Mouse (Mus musculus) hindlimb bud, embryonic 11.5 days (tissue): ENCODE results near the gene Ehd1.

Source experiments
- DNase-seq: peaks from one replicate; pipeline ENCODE4 v3.0.0-alpha.2; 2012; ENCODE audit warnings: low read depth, low spot score; ENCODE audit errors: extremely low spot score

Ehd1 gene

GRCm38 (mm10) chr19:6331719-6332516, 55.4 kb downstream of the Ehd1 start:
- no peak for DNase-seq

- no peak for DNase-seq
Observed at GRCm38 (mm10) chr19:6333761-6334595, 57.5 kb downstream of the Ehd1 start.

GRCm38 (mm10) chr19:6334673-6335457, 58.3 kb downstream of the Ehd1 start, which contains the start of gene Men1:
Gene Men1, plus strand, starts transcription at chr19:6334979.
- peak; percentile 94 for DNase-seq

- no peak for DNase-seq
Observed at GRCm38 (mm10) chr19:6335458-6335827, 58.9 kb downstream of the Ehd1 start.

- DNase-seq = no peak
Observed at GRCm38 (mm10) chr19:6336920-6337319, 60.4 kb downstream of the Ehd1 start.

GRCm38 (mm10) chr19:6338171-6338570, 61.6 kb downstream of the Ehd1 start:
- no peak for DNase-seq

- no peak for DNase-seq
Observed at GRCm38 (mm10) chr19:6338716-6339115, 62.2 kb downstream of the Ehd1 start.

GRCm38 (mm10) chr19:6339191-6339590, 62.7 kb downstream of the Ehd1 start:
- DNase-seq = no peak

- no peak for DNase-seq
Observed at GRCm38 (mm10) chr19:6339890-6340504, 63.5 kb downstream of the Ehd1 start.

GRCm38 (mm10) chr19:6340524-6341452, 64.3 kb downstream of the Ehd1 start, which contains the start of gene Map4k2:
Gene Map4k2, plus strand, starts transcription at chr19:6341135.
- DNase-seq = no peak

- DNase-seq = no peak
Observed at GRCm38 (mm10) chr19:6341453-6342077, 65.0 kb downstream of the Ehd1 start.

- no peak for DNase-seq
Observed at GRCm38 (mm10) chr19:6342276-6342933, 65.9 kb downstream of the Ehd1 start.

- no peak for DNase-seq
Observed at GRCm38 (mm10) chr19:6343066-6343925, 66.8 kb downstream of the Ehd1 start.

GRCm38 (mm10) chr19:6343996-6344395, 67.5 kb downstream of the Ehd1 start:
- no peak for DNase-seq

GRCm38 (mm10) chr19:6346023-6346422, 69.5 kb downstream of the Ehd1 start:
- DNase-seq = no peak

GRCm38 (mm10) chr19:6346661-6347060, 70.1 kb downstream of the Ehd1 start:
- DNase-seq = no peak

GRCm38 (mm10) chr19:6347615-6348014, 71.1 kb downstream of the Ehd1 start:
- DNase-seq = no peak

GRCm38 (mm10) chr19:6348717-6349116, 72.2 kb downstream of the Ehd1 start:
- no peak for DNase-seq
